Mouse (Mus musculus) gastrocnemius, postnatal 25 days (tissue): ENCODE measurements around the gene Hoxd12. TPM values are rescaled to one million over a fixed set of nuclear protein-coding genes. Genes with fewer than 3 reads are reported as not detected.

Experiments used
- DNase-seq: peaks from one replicate; pipeline ENCODE4 v3.0.0; 2022
- total RNA-seq, 2 experiments: library from RNA; stranded (reverse); gene quantifications; 1 replicate in 1 of 2; 2 replicates in 1 of 2; pipeline ENCODE4 v1.2.3; 2021

Hoxd12 gene
- total RNA-seq, 2 experiments from 2014 or later: not detected

DNA sequence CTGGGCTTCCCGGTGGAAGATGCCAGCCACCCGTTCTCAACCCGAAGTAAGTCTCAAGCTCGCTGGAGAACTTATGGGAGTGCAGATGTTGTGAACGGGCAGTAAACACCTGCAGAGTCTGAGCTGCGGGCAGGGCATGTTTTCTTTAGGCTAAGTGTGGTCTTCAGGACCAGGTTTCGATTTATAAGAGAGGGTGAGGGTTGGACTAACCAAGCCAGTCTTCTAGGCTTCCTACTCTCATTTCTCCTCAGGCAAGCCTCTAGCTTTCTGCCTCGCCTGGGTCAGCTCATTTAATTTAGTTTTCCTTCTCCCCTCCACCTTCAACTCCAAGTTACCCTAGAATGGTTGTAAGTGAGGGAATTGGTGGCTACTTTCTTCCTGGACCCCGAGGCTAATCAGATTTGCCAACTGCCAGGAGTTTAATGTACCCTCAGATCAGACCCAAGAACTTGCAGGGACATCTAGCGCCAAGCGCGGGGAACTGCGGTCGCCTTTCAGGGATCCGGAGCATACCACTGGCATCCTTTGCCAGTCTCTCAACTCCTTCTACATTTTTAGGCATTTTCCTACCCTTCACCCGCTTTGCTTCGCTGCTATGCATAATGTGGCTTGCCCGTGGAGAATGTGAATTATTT is 11.4 kb upstream of the Hoxd12 start:
- no peak for DNase-seq

DNA sequence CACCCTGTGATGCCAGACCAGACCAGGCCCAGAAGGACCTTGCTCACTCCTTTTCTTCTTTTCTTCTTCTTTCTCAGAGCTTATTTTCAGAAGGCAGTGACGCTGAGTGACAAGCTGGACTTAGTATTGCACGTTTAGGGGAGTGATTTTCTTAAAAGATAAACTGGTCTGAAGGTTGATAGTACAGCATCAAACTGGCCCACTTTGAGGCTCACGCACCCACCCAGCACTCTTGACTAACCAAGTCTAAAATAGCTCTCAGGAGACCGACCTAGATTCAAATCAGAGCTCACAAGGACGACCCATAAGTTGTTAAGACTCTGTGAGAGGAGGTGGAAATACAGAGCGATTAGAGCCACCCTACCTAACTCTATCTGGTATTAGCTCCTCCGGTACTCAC is 8.4 kb upstream of the Hoxd12 start:
- DNase-seq: no peak

DNA sequence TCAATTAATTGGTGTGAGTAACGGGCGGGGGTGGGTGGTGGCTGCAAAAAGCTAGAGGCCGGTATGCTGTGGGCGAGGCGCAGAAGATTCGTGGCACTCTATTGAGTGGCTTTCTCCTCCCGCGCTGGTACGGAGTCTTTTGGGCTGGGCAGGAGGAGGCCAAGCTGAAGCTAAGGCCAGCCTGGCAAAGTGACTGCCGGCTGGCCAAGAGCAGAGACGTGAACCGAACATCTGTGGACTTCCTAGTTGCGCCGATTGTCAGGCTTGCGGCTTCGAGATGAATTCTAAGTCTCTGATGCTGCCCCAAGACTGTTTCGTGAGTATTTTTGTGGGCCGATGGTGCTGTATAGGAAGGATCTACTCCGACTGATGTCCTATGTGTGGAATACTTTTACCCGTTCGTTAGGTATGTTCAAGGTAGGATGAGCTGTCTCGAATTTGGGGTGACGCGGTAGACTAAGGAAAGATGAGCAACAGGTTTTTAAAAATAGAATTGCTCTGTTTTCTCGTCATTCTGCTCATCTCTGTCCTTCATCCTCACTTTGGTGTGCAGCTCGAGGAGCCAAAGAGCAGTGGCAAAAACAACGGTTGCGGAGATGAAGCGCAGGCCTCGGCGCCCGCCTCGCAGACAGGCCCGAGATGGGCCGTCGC is 7.5 kb upstream of the Hoxd12 start:
- DNase-seq: no peak

DNA sequence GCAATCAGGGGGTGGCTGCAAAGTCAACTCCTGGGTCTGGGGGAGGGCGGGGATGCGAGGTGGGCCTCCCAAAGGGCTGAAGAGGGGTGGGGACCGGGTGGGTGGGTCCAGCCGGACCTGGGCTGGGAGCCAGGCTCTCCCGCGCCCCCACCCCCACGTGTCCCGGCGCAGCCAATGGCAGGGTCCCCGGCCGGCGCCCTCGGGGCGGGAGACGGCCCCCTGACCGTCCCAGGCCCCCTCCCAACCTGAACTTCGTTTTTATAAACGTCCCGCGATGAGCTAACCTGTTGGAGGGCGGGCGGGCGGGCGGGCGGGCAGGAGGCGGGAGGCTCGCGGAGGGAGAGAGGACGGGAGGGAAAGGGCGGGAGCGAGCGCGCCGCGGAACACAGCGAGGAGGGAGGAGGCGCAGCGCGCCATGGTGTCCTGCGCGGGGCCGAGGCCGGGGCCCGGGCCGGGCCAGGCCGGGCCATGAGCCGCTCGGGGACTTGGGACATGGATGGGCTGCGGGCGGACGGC is 6.9 kb upstream of the Hoxd12 start, which contains the start of gene Hoxd13:
Gene Hoxd13 (plus strand): TSS at position 469 of the 516 bp plus-strand sequence.
- DNase-seq: no peak

- no peak for DNase-seq
Observed at GRCm38 (mm10) chr2:74668370-74669229, 6.2 kb upstream of the Hoxd12 start.

DNA sequence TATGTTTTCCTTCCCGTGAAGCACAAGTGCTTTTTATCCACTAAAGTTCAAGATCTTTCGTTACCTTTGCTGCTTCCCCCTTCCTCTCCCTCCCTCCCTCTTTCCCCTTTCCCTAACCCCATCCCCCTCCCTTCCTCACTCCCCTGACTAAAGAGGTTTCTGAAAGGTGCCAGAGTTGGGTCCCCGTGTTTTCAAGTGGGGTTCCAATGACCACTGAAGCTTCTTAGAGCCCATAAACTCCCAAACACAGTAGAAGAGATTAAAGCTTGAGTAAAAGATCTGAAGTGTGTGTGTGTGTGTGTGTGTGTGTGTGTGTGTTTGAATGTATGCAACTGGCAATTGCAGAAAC is 5.6 kb upstream of the Hoxd12 start:
- no peak for DNase-seq

- DNase-seq: no peak
Observed at GRCm38 (mm10) chr2:74669650-74670235, 5.1 kb upstream of the Hoxd12 start.

DNA sequence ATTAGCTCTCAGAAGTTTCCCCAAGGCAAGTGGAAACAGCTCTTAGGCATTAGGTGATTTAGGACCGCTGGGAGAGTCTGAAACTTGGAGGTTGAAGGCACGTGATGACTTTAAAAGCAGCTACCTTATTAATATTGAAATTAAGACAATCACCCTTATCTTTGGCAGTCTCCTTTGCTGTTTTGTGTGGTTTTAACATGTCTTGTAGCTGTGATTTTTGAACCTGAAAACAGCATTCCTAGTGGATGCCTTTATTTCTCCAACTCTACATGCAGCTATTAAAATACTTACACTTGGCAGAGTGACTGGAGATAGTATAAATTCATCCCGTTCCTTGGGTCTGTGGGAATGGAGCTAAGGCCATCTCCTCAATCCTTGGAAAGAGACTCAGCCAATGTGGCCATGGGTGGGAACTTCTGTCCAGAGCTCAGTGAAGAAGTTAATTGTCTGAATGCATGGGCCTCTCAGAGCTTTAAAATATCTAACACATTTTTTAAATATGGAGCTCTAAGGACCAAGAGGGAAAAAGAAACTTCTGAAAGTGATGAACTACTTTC is 4.1 kb upstream of the Hoxd12 start:
- no peak for DNase-seq

DNA sequence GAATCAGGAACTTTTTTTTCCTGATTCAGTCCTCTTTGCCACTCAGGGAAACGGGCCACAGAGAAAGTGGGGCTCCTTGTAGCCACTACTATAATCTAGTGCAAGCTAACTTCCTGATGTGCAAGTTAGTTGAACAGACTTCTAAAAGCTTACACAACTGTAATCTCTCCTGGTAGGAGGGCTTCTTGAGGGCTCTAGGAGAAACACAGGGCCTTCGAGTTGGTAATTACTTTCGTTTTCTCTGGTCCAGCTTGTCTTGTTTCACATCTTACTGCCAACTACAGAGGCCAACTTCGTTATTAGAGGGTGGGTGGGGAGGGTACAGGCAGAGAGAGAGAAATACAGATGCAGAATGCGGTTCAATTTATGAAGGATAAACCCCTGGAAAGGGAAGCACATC is 3.0 kb upstream of the Hoxd12 start:
- DNase-seq: no peak

DNA sequence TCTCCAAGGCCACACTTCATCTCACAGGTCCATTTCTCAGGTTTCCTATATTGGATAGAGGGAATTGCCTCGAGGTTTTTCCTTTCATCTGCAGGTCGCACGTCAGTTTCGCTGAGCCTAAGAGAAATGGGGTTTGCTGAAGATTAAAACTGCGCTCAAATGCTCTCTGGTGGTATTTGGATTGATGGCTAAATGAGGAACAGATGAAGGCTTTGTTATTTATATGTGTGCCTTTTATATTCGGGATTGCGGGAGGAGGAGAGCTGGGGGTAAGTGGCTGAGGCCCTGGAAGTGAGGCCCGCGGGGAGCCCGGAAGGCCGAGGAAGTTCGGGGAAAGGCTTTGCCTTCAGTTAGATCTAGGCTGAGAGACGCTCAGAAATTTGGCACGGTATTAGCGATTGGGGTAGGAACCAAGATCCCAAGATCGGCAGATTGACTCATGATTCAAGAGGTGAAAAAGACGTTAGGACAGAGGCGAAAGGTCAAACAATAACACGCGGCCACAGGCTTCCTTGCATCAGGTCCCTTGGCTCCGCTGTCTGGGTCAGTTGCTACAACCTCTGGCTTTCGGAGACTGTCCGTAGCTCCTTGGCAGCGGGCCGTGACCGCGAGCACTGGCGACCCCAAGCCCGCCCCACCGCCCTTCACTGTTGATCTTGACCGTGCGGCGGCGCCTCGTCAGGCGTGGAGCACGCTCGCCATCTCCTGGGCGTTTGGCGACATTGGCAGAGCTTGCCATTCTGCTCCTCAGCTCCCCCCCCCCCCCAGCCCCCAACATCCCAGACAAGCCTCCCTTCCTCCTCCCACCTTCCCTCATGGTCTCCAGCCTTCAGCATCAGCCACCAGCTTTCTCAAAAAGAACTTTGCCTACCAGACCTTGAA is 2.1 kb upstream of the Hoxd12 start:
- no peak for DNase-seq

- DNase-seq: no peak
Observed at GRCm38 (mm10) chr2:74673835-74674425, 883 bp upstream of the Hoxd12 start.

DNA sequence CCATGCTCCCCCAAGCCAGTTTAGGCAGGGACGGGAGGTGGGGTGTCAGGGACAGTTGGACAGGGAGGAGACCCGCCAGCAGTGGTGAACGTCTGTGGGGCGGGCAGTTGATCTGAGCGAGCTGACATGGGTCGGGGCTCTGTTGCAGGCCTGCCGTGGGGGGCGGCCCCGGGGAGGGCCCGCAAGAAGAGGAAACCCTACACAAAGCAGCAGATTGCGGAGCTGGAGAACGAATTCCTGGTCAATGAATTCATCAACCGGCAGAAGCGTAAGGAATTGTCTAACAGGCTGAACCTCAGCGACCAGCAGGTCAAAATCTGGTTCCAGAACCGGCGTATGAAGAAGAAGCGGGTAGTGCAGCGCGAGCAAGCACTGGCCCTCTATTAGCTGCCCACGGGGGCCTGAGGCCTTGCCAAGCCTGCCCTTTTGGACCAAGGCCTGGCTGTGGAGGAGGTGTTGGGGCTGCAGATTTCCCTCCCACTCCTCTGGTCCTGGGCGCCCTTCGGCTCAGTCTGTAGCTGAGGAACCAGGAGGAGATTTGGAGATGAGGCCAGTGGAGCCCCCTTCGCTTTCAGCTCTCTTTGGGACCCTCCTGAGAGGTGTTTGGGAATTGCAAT is 961 bp downstream of the Hoxd12 start:
- no peak for DNase-seq

DNA sequence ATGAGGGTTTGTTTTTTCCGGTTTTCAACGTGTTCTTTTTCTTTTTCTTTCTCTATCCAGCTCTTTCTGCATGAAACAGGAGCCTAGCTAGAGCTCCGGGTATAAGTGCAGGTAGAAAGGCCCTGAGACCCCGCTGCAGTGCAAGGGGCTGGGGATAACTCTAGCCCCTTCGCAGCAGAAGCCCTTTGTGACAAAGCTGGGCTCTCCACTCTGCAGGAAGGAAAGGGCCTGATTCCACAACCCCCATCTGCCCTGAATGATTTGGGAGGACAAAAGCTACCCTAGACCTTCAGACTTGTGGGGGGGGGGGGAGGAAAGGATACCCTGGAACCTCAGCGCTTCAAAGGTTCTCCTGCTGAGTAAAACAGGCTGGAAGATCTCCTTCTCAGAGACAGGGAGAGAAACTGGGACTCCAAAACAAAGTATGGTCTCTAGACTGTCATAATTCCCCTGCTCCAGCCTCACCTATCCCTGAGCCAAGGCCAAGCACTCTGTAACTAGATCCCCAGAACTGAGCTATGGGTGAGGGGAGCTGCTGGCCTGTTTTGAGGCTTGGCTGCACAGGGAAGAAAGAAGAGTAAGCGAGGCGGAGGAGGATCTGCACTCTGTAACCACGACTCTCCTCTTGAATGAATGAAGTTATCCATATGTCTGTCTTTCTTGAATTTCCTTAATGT is 1.7 kb downstream of the Hoxd12 start:
- DNase-seq: no peak

GRCm38 (mm10) chr2:74677106-74677505 is 2.3 kb downstream of the Hoxd12 start:
- DNase-seq: no peak

- no peak for DNase-seq
Observed at GRCm38 (mm10) chr2:74678891-74679595, 4.2 kb downstream of the Hoxd12 start, which contains the start of gene Hoxd11. Hoxd11 (plus strand) TSS chr2:74679557.

DNA sequence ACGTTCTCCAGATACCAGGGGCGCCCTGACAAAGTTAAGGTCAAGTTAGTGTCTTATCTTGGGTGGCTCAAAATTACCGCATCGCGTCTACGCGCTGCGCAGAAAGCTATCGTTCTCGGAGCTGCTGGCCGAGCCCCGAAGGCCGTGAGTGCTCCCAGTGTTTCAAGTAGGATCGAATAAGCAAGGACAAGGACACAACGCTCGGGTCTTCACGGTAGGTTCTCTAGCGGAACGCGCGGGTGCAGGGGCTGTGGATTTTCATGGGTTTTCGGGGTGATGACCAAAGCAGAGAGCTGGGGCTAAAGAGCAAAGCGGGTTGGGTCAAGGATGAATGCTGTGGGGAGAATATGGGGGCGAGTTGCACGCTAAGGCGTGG is 4.8 kb downstream of the Hoxd12 start:
- no peak for DNase-seq

- DNase-seq: no peak
Observed at GRCm38 (mm10) chr2:74679980-74680379, 5.2 kb downstream of the Hoxd12 start.

- no peak for DNase-seq
Observed at GRCm38 (mm10) chr2:74680561-74681398, 6.0 kb downstream of the Hoxd12 start.
